Mouse (Mus musculus) 416B (cell line): ENCODE data around the gene Gucy2g.
"Not testable (repeated sequence)": the region's sequence is repeated elsewhere in the genome, so short reads cannot be mapped to it uniquely, and the experiment has no call there.

Experiments
- DNase-seq: peaks from one replicate; pipeline ENCODE4 v3.0.0; 2011; ENCODE audit warnings: low read depth

Gucy2g gene

GRCm38 (mm10) chr19:55164162-55164561 lies 76.9 kb downstream of the Gucy2g start:
- DNase-seq = no peak

- DNase-seq = no peak
Measured at GRCm38 (mm10) chr19:55162271-55162670, 78.8 kb downstream of the Gucy2g start.

GRCm38 (mm10) chr19:55159826-55160225 lies 81.2 kb downstream of the Gucy2g start:
- DNase-seq = no peak

- DNase-seq = no peak
Measured at GRCm38 (mm10) chr19:55158606-55159005, 82.4 kb downstream of the Gucy2g start.

GRCm38 (mm10) chr19:55157029-55157428 lies 84.0 kb downstream of the Gucy2g start:
- DNase-seq = no peak

- no peak for DNase-seq
Measured at GRCm38 (mm10) chr19:55152983-55153382, 88.1 kb downstream of the Gucy2g start.

GRCm38 (mm10) chr19:55152274-55152673 lies 88.8 kb downstream of the Gucy2g start:
- DNase-seq = not testable (repeated sequence)

- no peak for DNase-seq
Measured at GRCm38 (mm10) chr19:55149646-55150045, 91.4 kb downstream of the Gucy2g start.

GRCm38 (mm10) chr19:55148109-55148508 lies 92.9 kb downstream of the Gucy2g start:
- no peak for DNase-seq
